Mouse (Mus musculus): Measurements from ENCODE around the gene Fam163a.

DNA sequence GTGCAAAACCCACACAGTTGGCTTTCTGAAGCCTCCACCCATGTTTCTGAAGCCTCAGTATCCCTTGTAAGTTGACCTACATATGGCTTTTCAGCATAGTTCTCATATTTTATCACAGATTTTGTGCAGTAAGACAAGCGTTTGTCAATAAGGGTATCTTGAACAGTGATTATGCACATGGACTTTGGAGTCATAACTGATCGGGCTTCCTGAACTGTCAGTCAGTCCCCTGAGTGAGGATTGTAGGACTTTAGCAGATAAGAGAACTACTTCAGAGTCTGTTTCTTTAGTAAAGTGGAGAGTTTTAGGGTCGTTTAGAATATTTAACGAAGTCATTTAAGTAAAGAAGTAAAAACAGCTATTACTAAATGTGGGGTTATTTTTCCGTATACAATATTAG is 162.3 kb downstream of the Fam163a start:
- TF ChIP-seq CTCF (IDR thresholded peaks at IDR 0.05) (no peak), EP300 (IDR thresholded peaks at IDR 0.05) (no peak)
